Mouse (Mus musculus): ENCODE measurements at regions not wholly inside any gene's neighbourhood (a gene's known extent, or its start where the extent isn't known, plus 50 kb on each side); places are given as distances from the start of the nearest gene placed in this dataset.

GRCm38 (mm10) chr9:117710966-117711365 is 81.3 kb upstream of the Rbms3 start:
- H3K36me3 ChIP-seq (ENCODE audit: control insufficient read depth, insufficient read depth, low read length): no peaks in the 10 kb centered on the region
- no peaks in the 10 kb centered on the region for H3K79me2 ChIP-seq (replicated peaks; ENCODE audit: control insufficient read depth, insufficient read depth, low read length)
- no peak overlapping the region for H3K4me3 ChIP-seq
- H3K27ac ChIP-seq: no peak overlapping the region
- no peak for TF ChIP-seq EP300 (IDR thresholded peaks at IDR 0.05; ENCODE audit: insufficient read depth, low read depth, low read length)
- no peak for TF ChIP-seq CTCF (IDR thresholded peaks at IDR 0.05)
- TF ChIP-seq POLR2A (IDR thresholded peaks at IDR 0.05; ENCODE audit: insufficient read depth, low read depth, low read length): no peak
- WGBS: 89% methylated on average over 9 of the region's 9 CpGs
- intact Hi-C loops (cut with DNase I): no loop called here
- H3K4me1 ChIP-seq (ENCODE audit: control insufficient read depth, insufficient read depth, low read length): no peaks in the 10 kb centered on the region
- H3K9ac ChIP-seq (ENCODE audit: low read depth, low read length): no peak overlapping the region
- no peaks in the 10 kb centered on the region for H3K27me3 ChIP-seq (ENCODE audit: control insufficient read depth, insufficient read depth, low read length)
- DNase-seq: no peak

GRCm38 (mm10) chr9:117709677-117710076 is 80.0 kb upstream of the Rbms3 start:
- Histone ChIP-seq H3K4me3 (no peak overlapping the region), H3K4me1 (ENCODE audit: control insufficient read depth, insufficient read depth, low read length) (no peaks in the 10 kb centered on the region), H3K27ac (no peak overlapping the region), H3K79me2 (replicated peaks; ENCODE audit: control insufficient read depth, insufficient read depth, low read length) (no peaks in the 10 kb centered on the region), H3K36me3 (ENCODE audit: control insufficient read depth, insufficient read depth, low read length) (no peaks in the 10 kb centered on the region), H3K9ac (ENCODE audit: low read depth, low read length) (no peak overlapping the region), H3K27me3 (ENCODE audit: control insufficient read depth, insufficient read depth, low read length) (no peaks in the 10 kb centered on the region)
- TF ChIP-seq POLR2A (IDR thresholded peaks at IDR 0.05; ENCODE audit: insufficient read depth, low read depth, low read length): no peak
- no peak for TF ChIP-seq EP300 (IDR thresholded peaks at IDR 0.05; ENCODE audit: insufficient read depth, low read depth, low read length)
- WGBS: 87% methylated on average over 13 of the region's 13 CpGs
- no peak for DNase-seq
- intact Hi-C loops (cut with DNase I): no loop called here

- 89% methylated on average over 8 of the region's 8 CpGs for WGBS
- H3K27me3 ChIP-seq (ENCODE audit: control insufficient read depth, insufficient read depth, low read length): no peaks in the 10 kb centered on the region
- no peak for DNase-seq
Measured at GRCm38 (mm10) chr9:117693001-117693400, 63.3 kb upstream of the Rbms3 start.

GRCm38 (mm10) chr9:117692486-117692885 is 62.8 kb upstream of the Rbms3 start:
- Histone ChIP-seq H3K4me3 (no peak overlapping the region), H3K4me1 (ENCODE audit: control insufficient read depth, insufficient read depth, low read length) (no peaks in the 10 kb centered on the region), H3K9ac (ENCODE audit: low read depth, low read length) (no peak overlapping the region), H3K79me2 (replicated peaks; ENCODE audit: control insufficient read depth, insufficient read depth, low read length) (no peaks in the 10 kb centered on the region), H3K36me3 (ENCODE audit: control insufficient read depth, insufficient read depth, low read length) (no peaks in the 10 kb centered on the region), H3K27me3 (ENCODE audit: control insufficient read depth, insufficient read depth, low read length) (no peaks in the 10 kb centered on the region), H3K27ac (no peak overlapping the region)
- no peak for DNase-seq
- 63% methylated on average over 9 of the region's 9 CpGs for WGBS
- intact Hi-C loops (cut with DNase I): no loop called here
- TF ChIP-seq CTCF (IDR thresholded peaks at IDR 0.05) (no peak), POLR2A (IDR thresholded peaks at IDR 0.05; ENCODE audit: insufficient read depth, low read depth, low read length) (no peak), EP300 (IDR thresholded peaks at IDR 0.05; ENCODE audit: insufficient read depth, low read depth, low read length) (no peak)

More at GRCm38 (mm10) chr9:117693001-117693400, 63.3 kb upstream of the Rbms3 start:
- no peak overlapping the region for H3K4me3 ChIP-seq
- intact Hi-C loops (cut with DNase I): no loop called here
- TF ChIP-seq CTCF (IDR thresholded peaks at IDR 0.05): no peak
- TF ChIP-seq EP300 (IDR thresholded peaks at IDR 0.05; ENCODE audit: insufficient read depth, low read depth, low read length): no peak
- TF ChIP-seq POLR2A (IDR thresholded peaks at IDR 0.05; ENCODE audit: insufficient read depth, low read depth, low read length): no peak
- no peak overlapping the region for H3K9ac ChIP-seq (ENCODE audit: low read depth, low read length)
- no peak overlapping the region for H3K27ac ChIP-seq
- no peaks in the 10 kb centered on the region for H3K4me1 ChIP-seq (ENCODE audit: control insufficient read depth, insufficient read depth, low read length)
- no peaks in the 10 kb centered on the region for H3K36me3 ChIP-seq (ENCODE audit: control insufficient read depth, insufficient read depth, low read length)
- no peaks in the 10 kb centered on the region for H3K79me2 ChIP-seq (replicated peaks; ENCODE audit: control insufficient read depth, insufficient read depth, low read length)

DNA sequence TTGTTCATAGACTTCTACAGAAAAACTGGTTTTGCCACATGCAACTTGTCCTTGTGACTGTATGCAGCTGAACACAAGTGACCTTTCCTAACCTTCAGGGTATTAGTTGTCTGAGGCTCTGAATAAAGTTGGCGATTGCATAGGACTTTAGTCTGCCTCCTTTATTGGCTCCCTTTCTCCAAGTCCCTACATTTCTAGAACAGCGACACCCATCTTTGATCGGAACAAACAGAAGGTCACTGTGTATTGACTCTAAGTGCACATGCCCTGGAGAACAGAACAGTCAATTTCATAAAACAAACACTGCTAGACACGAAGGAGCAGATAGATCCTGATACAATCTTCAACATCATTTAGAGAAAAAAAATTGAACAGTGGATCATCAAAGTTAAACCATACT is 60.2 kb upstream of the Rbms3 start:
- whole genome bisulfite sequencing: 81% methylated on average over 4 of the region's 4 CpGs
- Histone ChIP-seq H3K79me2 (replicated peaks; ENCODE audit: control insufficient read depth, insufficient read depth, low read length) (no peaks in the 10 kb centered on the region), H3K4me3 (no peak overlapping the region), H3K4me1 (ENCODE audit: control insufficient read depth, insufficient read depth, low read length) (no peaks in the 10 kb centered on the region), H3K27ac (no peak overlapping the region), H3K9ac (ENCODE audit: low read depth, low read length) (no peak overlapping the region), H3K36me3 (ENCODE audit: control insufficient read depth, insufficient read depth, low read length) (no peaks in the 10 kb centered on the region), H3K27me3 (ENCODE audit: control insufficient read depth, insufficient read depth, low read length) (no peaks in the 10 kb centered on the region)
- intact Hi-C loops (cut with DNase I): no loop called here
- TF ChIP-seq EP300 (IDR thresholded peaks at IDR 0.05; ENCODE audit: insufficient read depth, low read depth, low read length) (no peak), CTCF (IDR thresholded peaks at IDR 0.05) (no peak), POLR2A (IDR thresholded peaks at IDR 0.05; ENCODE audit: insufficient read depth, low read depth, low read length) (no peak)
- no peak for DNase-seq
